Mouse (Mus musculus): ENCODE results near the gene St6gal1. TPM values are rescaled to one million over a fixed set of nuclear protein-coding genes. Genes with fewer than 3 reads are reported as not detected.

The St6gal1 gene
- polyA plus RNA-seq, 1 experiment from 2014 or later: 17.5 TPM

DNA sequence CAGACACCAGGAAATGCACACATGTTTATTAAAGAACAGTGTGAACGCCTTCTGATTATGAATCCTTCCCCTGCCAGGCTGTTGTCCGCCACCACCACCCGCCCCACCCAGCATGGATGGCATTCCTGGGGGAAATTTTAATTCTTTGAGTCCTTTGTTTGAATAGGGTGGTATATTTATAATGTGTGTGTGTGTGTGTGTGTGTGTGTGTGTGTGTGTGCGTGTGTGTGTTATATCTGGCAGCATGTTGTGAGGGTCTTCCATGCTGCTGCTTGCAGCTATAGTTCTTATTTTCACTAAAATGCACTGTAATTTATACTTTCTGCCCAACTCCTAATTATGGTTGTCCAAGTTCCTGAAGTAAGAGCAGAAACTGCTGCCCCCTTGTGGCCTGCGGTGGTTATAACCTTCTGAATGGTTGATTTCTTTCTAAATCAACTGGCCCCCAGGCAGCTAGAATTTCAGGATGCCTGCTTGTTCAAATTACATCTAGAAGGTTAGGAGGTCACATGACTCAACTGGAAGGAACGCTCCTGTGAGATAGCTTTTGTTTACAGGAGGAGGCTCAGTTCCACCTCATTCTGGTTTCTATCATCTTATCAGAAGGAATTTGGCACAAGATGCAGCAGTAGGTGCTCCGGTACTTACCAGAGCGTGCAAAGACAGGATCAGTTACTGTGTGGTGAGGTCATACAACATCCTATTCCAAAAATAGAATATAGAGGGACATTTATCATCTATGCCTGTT, 178.6 kb downstream of the St6gal1 start:
- Histone ChIP-seq H3K27me3 (ENCODE audit: low read depth, poor library complexity, severe bottlenecking) (no peaks in the 10 kb centered on the region), H3K9me3 (replicated peaks) (no peaks in the 10 kb centered on the region), H3K36me3 (no peaks in the 10 kb centered on the region), H3K4me1 (no peaks in the 10 kb centered on the region), H3K27ac (replicated peaks) (no peak overlapping the region), H3K4me3 (no peak overlapping the region)
- WGBS: 52% methylated on average over 8 of the region's 8 CpGs
- DNase-seq (ENCODE audit: low spot score): peak; percentile 75

Other genes with a start within 250 kb of the St6gal1 start
- not detected in 2 replicates for gene Kng2, start 195.3 kb upstream of the St6gal1 start, polyA plus RNA-seq (2016; fragmentation: Nextera tagmentation; extraction: Ambion mirVana)
- not detected in 2 replicates for gene Kng1, start 166.9 kb upstream of the St6gal1 start, polyA plus RNA-seq (2016; fragmentation: Nextera tagmentation; extraction: Ambion mirVana)
- gene Eif4a2, start 117.3 kb upstream of the St6gal1 start, polyA plus RNA-seq (2016; fragmentation: Nextera tagmentation; extraction: Ambion mirVana): 154 and 155 TPM in 2 replicates
- gene Rfc4, start 97.0 kb upstream of the St6gal1 start, polyA plus RNA-seq (2016; fragmentation: Nextera tagmentation; extraction: Ambion mirVana): 238 and 272 TPM in 2 replicates
- gene Adipoq, start 78.2 kb upstream of the St6gal1 start, polyA plus RNA-seq (2016; fragmentation: Nextera tagmentation; extraction: Ambion mirVana): not detected in 2 replicates
- not detected in 2 replicates for gene Rtp1, start 204.4 kb downstream of the St6gal1 start, polyA plus RNA-seq (2016; fragmentation: Nextera tagmentation; extraction: Ambion mirVana)

Measured in midbrain, embryonic 10.5 days (tissue).